Mouse (Mus musculus) CH12.LX (cell line): ENCODE measurements at regions not wholly inside any gene's neighbourhood (a gene's known extent, or its start where the extent isn't known, plus 50 kb on each side); places are given as distances from the start of the nearest gene placed in this dataset.

ENCODE experiments used
- DNase-seq: peaks from one replicate; pipeline ENCODE4 v3.0.0-alpha.2; 2013; ENCODE audit errors: extremely low read depth
- H3K27ac ChIP-seq: 2 replicates; pipeline ENCODE4 v1.5.1; 2012; ENCODE audit warnings: low read depth, mild to moderate bottlenecking, control low read depth, moderate library complexity; ENCODE audit not compliant: insufficient read depth
- H3K27me3 ChIP-seq: replicated peaks from 2 replicates; pipeline ENCODE3; 2012; ENCODE audit warnings: inconsistent platforms
- H3K36me3 ChIP-seq, 2 experiments: replicated peaks in 1 of 2; 2 replicates each; pipeline versions ENCODE3 to v1.6.1; 2012; ENCODE audit warnings: inconsistent platforms in 1 of 2, low read length in 1 of 2, mild to moderate bottlenecking in 1 of 2, mixed read lengths in 1 of 2, moderate library complexity in 1 of 2; ENCODE audit not compliant: control insufficient read depth in 1 of 2, insufficient read depth in 1 of 2
- H3K4me1 ChIP-seq, 2 experiments: 2 replicates each; pipeline ENCODE4 v1.6.1; 2012; ENCODE audit warnings: inconsistent platforms in 1 of 2, moderate library complexity in 1 of 2; ENCODE audit not compliant: insufficient read depth in 2 of 2, control insufficient read depth in 1 of 2
- H3K4me2 ChIP-seq: 2 replicates; pipeline ENCODE4 v1.6.1; 2012; ENCODE audit warnings: low read depth, mild to moderate bottlenecking, control low read depth; ENCODE audit not compliant: poor library complexity, insufficient read depth, severe bottlenecking
- H3K4me3 ChIP-seq, 3 experiments: fragments of 150-350 bp in 1 of 3; sonication (generic) in 1 of 3; replicated peaks in 1 of 3; 2 replicates each; pipeline versions ENCODE3 to v1.5.1; 2011 to 2012; ENCODE audit warnings: low read depth in 2 of 3, low read length in 2 of 3, mild to moderate bottlenecking in 2 of 3, moderate library complexity in 2 of 3, control low read depth in 1 of 3, improper control_type of control experiment in 1 of 3, inconsistent platforms in 1 of 3, mixed read lengths in 1 of 3; ENCODE audit not compliant: poor library complexity in 1 of 3
- H3K79me2 ChIP-seq: replicated peaks from 2 replicates; pipeline ENCODE4 v1.6.1; 2012; ENCODE audit warnings: mild to moderate bottlenecking, moderate library complexity; ENCODE audit not compliant: control insufficient read depth, poor library complexity, insufficient read depth, severe bottlenecking; ENCODE audit errors: extremely low read depth
- H3K9ac ChIP-seq: 2 replicates; pipeline ENCODE4 v1.6.1; 2012; ENCODE audit warnings: low read depth, mild to moderate bottlenecking, control low read depth, moderate library complexity; ENCODE audit not compliant: insufficient read depth
- H3K9me3 ChIP-seq: replicated peaks from 2 replicates; pipeline ENCODE3; 2012; ENCODE audit warnings: low read length, inconsistent platforms, mixed read lengths
- CHD1 ChIP-seq: IDR thresholded peaks from 2 replicates; pipeline ENCODE4 v1.6.1; 2012; ENCODE audit warnings: low read depth, low read length, improper control_type of control experiment, inconsistent platforms
- CHD2 ChIP-seq: IDR thresholded peaks from 2 replicates; pipeline ENCODE4 v1.6.1; 2011; ENCODE audit warnings: low read length, improper control_type of control experiment
- CTCF ChIP-seq, 2 experiments: IDR thresholded peaks in 1 of 2; conservative IDR thresholded peaks in 1 of 2; 2 replicates each; pipeline ENCODE4 v1.5.1; 2011 to 2012; ENCODE audit warnings: low read depth in 2 of 2, low read length in 2 of 2, improper control_type of control experiment in 1 of 2, inconsistent platforms in 1 of 2, mild to moderate bottlenecking in 1 of 2, moderate library complexity in 1 of 2
- ELF1 ChIP-seq: IDR thresholded peaks from 2 replicates; pipeline ENCODE4 v1.6.1; 2014; ENCODE audit warnings: low read depth, mild to moderate bottlenecking, inconsistent platforms, low read length, improper control_type of control experiment
- HCFC1 ChIP-seq: IDR thresholded peaks from 2 replicates; pipeline ENCODE4 v1.6.1; 2012; ENCODE audit warnings: low read depth, mild to moderate bottlenecking, inconsistent platforms, low read length, improper control_type of control experiment
- IRF4 ChIP-seq: IDR thresholded peaks from 2 replicates; pipeline ENCODE4 v1.6.1; 2014; ENCODE audit warnings: low read depth, mild to moderate bottlenecking, inconsistent platforms, low read length, improper control_type of control experiment
- MAX ChIP-seq: IDR thresholded peaks from 2 replicates; pipeline ENCODE4 v1.6.1; 2011; ENCODE audit warnings: low read length, improper control_type of control experiment
- MXI1 ChIP-seq: IDR thresholded peaks from 2 replicates; pipeline ENCODE4 v1.6.1; 2011; ENCODE audit warnings: mild to moderate bottlenecking, low read depth, low read length, improper control_type of control experiment
- MYC ChIP-seq: IDR thresholded peaks from 2 replicates; pipeline ENCODE4 v1.6.1; 2011; ENCODE audit warnings: low read depth, mild to moderate bottlenecking, improper control_type of control experiment, low read length
- PAX5 ChIP-seq: IDR thresholded peaks from 2 replicates; pipeline ENCODE4 v1.6.1; 2012; ENCODE audit warnings: low read length, inconsistent platforms, mixed read lengths
- POLR2AphosphoS2 ChIP-seq: IDR thresholded peaks from 2 replicates; pipeline ENCODE4 v1.6.1; 2011; ENCODE audit warnings: low read depth, low read length, improper control_type of control experiment
- RAD21 ChIP-seq: IDR thresholded peaks from 2 replicates; pipeline ENCODE4 v1.6.1; 2011; ENCODE audit warnings: low read depth, mild to moderate bottlenecking, low read length, improper control_type of control experiment, moderate library complexity
- SIN3A ChIP-seq: IDR thresholded peaks from 2 replicates; pipeline ENCODE4 v1.6.1; 2012; ENCODE audit warnings: low read length, improper control_type of control experiment, inconsistent platforms
- TBP ChIP-seq: conservative IDR thresholded peaks from 2 replicates; pipeline ENCODE4 v1.6.1; 2011; ENCODE audit warnings: low read depth, low read length, improper control_type of control experiment
- TCF12 ChIP-seq: IDR thresholded peaks from 2 replicates; pipeline ENCODE4 v1.6.1; 2014; ENCODE audit warnings: low read depth, mild to moderate bottlenecking, inconsistent platforms, low read length, improper control_type of control experiment
- UBTF ChIP-seq: IDR thresholded peaks from 2 replicates; pipeline ENCODE4 v1.6.1; 2012; ENCODE audit warnings: low read depth, mild to moderate bottlenecking, inconsistent platforms, low read length, improper control_type of control experiment, moderate library complexity
- USF2 ChIP-seq: conservative IDR thresholded peaks from 2 replicates; pipeline ENCODE4 v1.6.1; 2011; ENCODE audit warnings: low read depth, low read length, improper control_type of control experiment
- ZMIZ1 ChIP-seq: IDR thresholded peaks from 2 replicates; pipeline ENCODE4 v1.6.1; 2012; ENCODE audit warnings: low read depth, mild to moderate bottlenecking, inconsistent platforms, low read length, improper control_type of control experiment
- dilution Hi-C: fragments of 300-500 bp; cut with MboI; formaldehyde crosslinking; loops from 2 replicates; pipeline ENCODE4 v1.14.3; 2020; ENCODE audit warnings: low sequenced_read_pairs; ENCODE audit not compliant: extremely low pct_unique_long_range_greater_than_20kb, extremely low pct_ligation_motif_present
- in situ Hi-C: fragments of 300-500 bp; cut with MboI; formaldehyde crosslinking; loops from 3 replicates; pipeline ENCODE4 v1.14.3; 2019; ENCODE audit warnings: low sequenced_read_pairs, low pct_ligation_motif_present, low pct_unique_long_range_greater_than_20kb, mixed read lengths

DNA sequence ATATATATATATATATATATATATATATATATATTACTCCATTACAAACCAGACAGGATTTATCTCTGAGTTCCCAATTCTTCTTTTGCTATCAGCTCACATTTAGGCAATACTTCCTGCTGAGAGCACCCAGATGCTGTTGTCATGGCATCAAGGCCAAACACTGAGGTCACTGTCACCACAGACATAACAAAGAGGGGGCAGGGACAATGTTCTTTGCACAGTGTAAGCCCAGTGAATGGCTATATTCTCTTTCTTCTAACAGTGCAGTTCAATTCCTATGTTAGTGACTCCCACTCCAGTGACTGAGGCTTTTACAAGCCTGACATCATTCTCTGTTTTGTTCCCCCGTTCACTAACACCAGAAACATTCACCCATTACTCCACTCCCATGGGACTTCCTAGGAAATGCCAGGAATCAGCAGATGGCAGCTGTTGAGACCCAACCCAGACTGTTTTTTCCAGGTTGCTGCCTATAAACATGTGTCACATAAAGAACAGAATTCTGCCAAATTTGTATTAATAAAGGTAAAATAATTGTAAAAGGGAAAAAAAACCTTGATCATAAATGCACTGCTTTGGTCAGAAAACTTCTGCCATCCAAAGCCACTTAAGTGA, 289.5 kb downstream of the Slc22a22 start:
- Histone ChIP-seq H3K4me2 (no peak overlapping the region), H3K4me1 (peaks cover 0 to 13% of the 10 kb centered on the region in 2 experiments; a peak in 1 of 4 replicates), H3K4me3 (no peak overlapping the region), H3K27me3 (no peaks in the 10 kb centered on the region), H3K9ac (no peak overlapping the region), H3K27ac (no peak overlapping the region), H3K79me2 (no peaks in the 10 kb centered on the region), H3K36me3 (no peaks in the 10 kb centered on the region), H3K9me3 (no peaks in the 10 kb centered on the region)
- dilution Hi-C loops, result no loop called here
- in situ Hi-C loops, result no loop called here
- TF ChIP-seq MXI1, result no peak
- TF ChIP-seq HCFC1, result no peak
- TF ChIP-seq PAX5, result no peak
- no peak for TF ChIP-seq SIN3A
- TF ChIP-seq RAD21, result no peak
- TF ChIP-seq CHD2, result no peak
- no peak for TF ChIP-seq CHD1
- no peak for TF ChIP-seq UBTF
- no peak for TF ChIP-seq ZMIZ1
- TF ChIP-seq POLR2AphosphoS2, result no peak
- TF ChIP-seq USF2, result no peak
- peak; percentile 22 for DNase-seq

GRCm38 (mm10) chr15:57179138-57179537, 298.3 kb downstream of the Slc22a22 start:
- Histone ChIP-seq H3K9ac (no peak overlapping the region), H3K4me2 (no peak overlapping the region), H3K9me3 (no peaks in the 10 kb centered on the region), H3K4me3 (no peak overlapping the region), H3K27ac (no peak overlapping the region), H3K27me3 (no peaks in the 10 kb centered on the region), H3K36me3 (no peaks in the 10 kb centered on the region), H3K4me1 (no peaks in the 10 kb centered on the region), H3K79me2 (no peaks in the 10 kb centered on the region)
- in situ Hi-C loops (no loop called here), dilution Hi-C loops (no loop called here)
- no peak for DNase-seq
- TF ChIP-seq MAX (no peak), RAD21 (peak; percentile 5), TCF12 (no peak), IRF4 (no peak), CTCF (conservative IDR thresholded peaks at IDR 0.05 in 1 of 2, IDR thresholded peaks at IDR 0.05 in 1 of 2; ENCODE audit: low read depth in 2 of 2, low read length in 2 of 2) (peak in 1 of 2 experiments; percentile 24; a peak in 1 of 4 replicates), TBP (no peak), MYC (no peak), MXI1 (no peak), ELF1 (no peak)
